15 mouse cellular contexts compared by ENCODE assay signal in genomic region chr3:138851876-138852275, GRCm38 (mm10).
DNase-seq lines count a peak whose midpoint lies in the region; ATAC-seq and TF ChIP-seq lines count a peak whose summit lies in the region.
"Had no signal": no experiment of that assay in that cellular context is flagged by ENCODE, and none has a peak within 500 bp of the region (broad histone marks: within the 10 kb centered on the region; RNA-seq: fewer than 3 reads in every experiment).

No protein-coding gene starts in this region.

- H3K4me1 ChIP-seq in cerebellum, adult 2 months (ENCODE audit: control insufficient read depth, insufficient read depth, low read length) = peaks cover 36% of the 10 kb centered on the region
- H3K4me1 ChIP-seq in midbrain, embryonic 13.5 days (replicated peaks) = peaks cover 77% of the 10 kb centered on the region

- DNase-seq in cerebellum, adult 2 months = no peak
- peak; percentile 45 for DNase-seq in retina, postnatal 1 day
- DNase-seq in retina, embryonic 14.5 days (ENCODE audit: low spot score) = no peak
- no peak for DNase-seq in urinary bladder, adult 2 months (ENCODE audit: low spot score)
- DNase-seq in B cell, adult 2 months = no peak
- no peak for DNase-seq in layer of hippocampus, postnatal 25 days (ENCODE audit: extremely low spot score in 1 of 2, low spot score in 1 of 2)
- DNase-seq: adrenal gland, adult 8-10 months; cerebellum, postnatal 36 days; gastrocnemius, adult 2 months; heart, postnatal 4 days; spleen, adult 18-20 months had no signal

- H3K36me3 ChIP-seq in midbrain, embryonic 13.5 days = no peaks in the 10 kb centered on the region

- WGBS in cerebellum, adult 2 months = 81% methylated on average over 8 of the region's 8 CpGs
- WGBS in midbrain, embryonic 13.5 days = 63% methylated on average over 8 of the region's 8 CpGs

- no peak for TF ChIP-seq POLR2A in cerebellum, adult 2 months (IDR thresholded peaks at IDR 0.05; ENCODE audit: borderline replicate concordance, insufficient read depth, low read length)

- H3K9ac ChIP-seq in midbrain, embryonic 13.5 days (replicated peaks) = no peak overlapping the region

- H3K4me3 ChIP-seq in cerebellum, adult 2 months (replicated peaks; ENCODE audit: insufficient read depth, low read depth, low read length) = no peak overlapping the region
- H3K4me3 ChIP-seq in midbrain, embryonic 13.5 days (replicated peaks) = no peak overlapping the region
- H3K4me3 ChIP-seq: gastrocnemius, adult 2 months had no signal

- no peak for ATAC-seq in cerebellum, adult (ENCODE audit: insufficient number of reproducible peaks, low FRiP score, low TSS enrichment)
- peak; percentile 61 for ATAC-seq in midbrain, embryonic 13.5 days

- no peaks in the 10 kb centered on the region for H3K27me3 ChIP-seq in cerebellum, adult 2 months (ENCODE audit: control insufficient read depth, insufficient read depth, low read length)
- no peaks in the 10 kb centered on the region for H3K27me3 ChIP-seq in midbrain, embryonic 13.5 days

- H3K4me2 ChIP-seq in midbrain, embryonic 13.5 days (replicated peaks) = no peak overlapping the region
- H3K4me2 ChIP-seq: liver, embryonic 11.5 days had no signal

- TF ChIP-seq CTCF in cerebellum, adult 2 months (IDR thresholded peaks at IDR 0.05; ENCODE audit: borderline replicate concordance, insufficient read depth, low read depth, low read length) = no peak

- H3K9me3 ChIP-seq in midbrain, embryonic 13.5 days = no peaks in the 10 kb centered on the region

- 0 out of 2 replicates have a peak overlapping the region, but pooled peaks have one; percentile 10 for H3K27ac ChIP-seq in cerebellum, adult 2 months (ENCODE audit: insufficient read depth, low read length)
- no peak overlapping the region for H3K27ac ChIP-seq in midbrain, embryonic 13.5 days
- H3K27ac ChIP-seq: gastrocnemius, adult 2 months; kidney, postnatal 0 days had no signal
